Mouse (Mus musculus) CH12.LX (cell line): ENCODE measurements around the gene Gm17581. TPM values are rescaled to one million over a fixed set of nuclear protein-coding genes. Genes with fewer than 3 reads are reported as not detected.

Experiments used
- DNase-seq: peaks from one replicate; pipeline ENCODE4 v3.0.0-alpha.2; 2013; ENCODE audit errors: extremely low read depth
- H3K27ac ChIP-seq: 2 replicates; pipeline ENCODE4 v1.5.1; 2012; ENCODE audit warnings: low read depth, mild to moderate bottlenecking, control low read depth, moderate library complexity; ENCODE audit not compliant: insufficient read depth
- H3K27me3 ChIP-seq: replicated peaks from 2 replicates; pipeline ENCODE3; 2012; ENCODE audit warnings: inconsistent platforms
- H3K36me3 ChIP-seq, 2 experiments: replicated peaks in 1 of 2; 2 replicates each; pipeline versions ENCODE3 to v1.6.1; 2012; ENCODE audit warnings: inconsistent platforms in 1 of 2, low read length in 1 of 2, mild to moderate bottlenecking in 1 of 2, mixed read lengths in 1 of 2, moderate library complexity in 1 of 2; ENCODE audit not compliant: control insufficient read depth in 1 of 2, insufficient read depth in 1 of 2
- H3K4me1 ChIP-seq, 2 experiments: 2 replicates each; pipeline ENCODE4 v1.6.1; 2012; ENCODE audit warnings: inconsistent platforms in 1 of 2, moderate library complexity in 1 of 2; ENCODE audit not compliant: insufficient read depth in 2 of 2, control insufficient read depth in 1 of 2
- H3K4me2 ChIP-seq: 2 replicates; pipeline ENCODE4 v1.6.1; 2012; ENCODE audit warnings: low read depth, mild to moderate bottlenecking, control low read depth; ENCODE audit not compliant: poor library complexity, insufficient read depth, severe bottlenecking
- H3K4me3 ChIP-seq, 3 experiments: fragments of 150-350 bp in 1 of 3; sonication (generic) in 1 of 3; replicated peaks in 1 of 3; 2 replicates each; pipeline versions ENCODE3 to v1.5.1; 2011 to 2012; ENCODE audit warnings: low read depth in 2 of 3, low read length in 2 of 3, mild to moderate bottlenecking in 2 of 3, moderate library complexity in 2 of 3, control low read depth in 1 of 3, improper control_type of control experiment in 1 of 3, inconsistent platforms in 1 of 3, mixed read lengths in 1 of 3; ENCODE audit not compliant: poor library complexity in 1 of 3
- H3K79me2 ChIP-seq: replicated peaks from 2 replicates; pipeline ENCODE4 v1.6.1; 2012; ENCODE audit warnings: mild to moderate bottlenecking, moderate library complexity; ENCODE audit not compliant: control insufficient read depth, poor library complexity, insufficient read depth, severe bottlenecking; ENCODE audit errors: extremely low read depth
- H3K9ac ChIP-seq: 2 replicates; pipeline ENCODE4 v1.6.1; 2012; ENCODE audit warnings: low read depth, mild to moderate bottlenecking, control low read depth, moderate library complexity; ENCODE audit not compliant: insufficient read depth
- H3K9me3 ChIP-seq: replicated peaks from 2 replicates; pipeline ENCODE3; 2012; ENCODE audit warnings: low read length, inconsistent platforms, mixed read lengths
- BHLHE40 ChIP-seq: IDR thresholded peaks from 2 replicates; pipeline ENCODE4 v1.6.1; 2011; ENCODE audit warnings: mild to moderate bottlenecking, low read depth, low read length, improper control_type of control experiment
- CHD1 ChIP-seq: IDR thresholded peaks from 2 replicates; pipeline ENCODE4 v1.6.1; 2012; ENCODE audit warnings: low read depth, low read length, improper control_type of control experiment, inconsistent platforms
- CTCF ChIP-seq, 2 experiments: IDR thresholded peaks in 1 of 2; conservative IDR thresholded peaks in 1 of 2; 2 replicates each; pipeline ENCODE4 v1.5.1; 2011 to 2012; ENCODE audit warnings: low read depth in 2 of 2, low read length in 2 of 2, improper control_type of control experiment in 1 of 2, inconsistent platforms in 1 of 2, mild to moderate bottlenecking in 1 of 2, moderate library complexity in 1 of 2
- ETS1 ChIP-seq: conservative IDR thresholded peaks from 2 replicates; pipeline ENCODE4 v1.6.1; 2012; ENCODE audit warnings: low read depth, mild to moderate bottlenecking, inconsistent platforms, low read length, improper control_type of control experiment, moderate library complexity
- GABPA ChIP-seq: IDR thresholded peaks from 2 replicates; pipeline ENCODE4 v1.6.1; 2012; ENCODE audit warnings: low read depth, low read length, improper control_type of control experiment, inconsistent platforms; ENCODE audit not compliant: insufficient replicate concordance
- HCFC1 ChIP-seq: IDR thresholded peaks from 2 replicates; pipeline ENCODE4 v1.6.1; 2012; ENCODE audit warnings: low read depth, mild to moderate bottlenecking, inconsistent platforms, low read length, improper control_type of control experiment
- IRF4 ChIP-seq: IDR thresholded peaks from 2 replicates; pipeline ENCODE4 v1.6.1; 2014; ENCODE audit warnings: low read depth, mild to moderate bottlenecking, inconsistent platforms, low read length, improper control_type of control experiment
- JUN ChIP-seq: IDR thresholded peaks from 2 replicates; pipeline ENCODE4 v1.6.1; 2011; ENCODE audit warnings: low read depth, mild to moderate bottlenecking, low read length, improper control_type of control experiment, moderate library complexity; ENCODE audit not compliant: insufficient read depth
- MAFK ChIP-seq: IDR thresholded peaks from 2 replicates; pipeline ENCODE4 v1.6.1; 2011; ENCODE audit warnings: low read length, improper control_type of control experiment; ENCODE audit not compliant: insufficient replicate concordance
- MEF2A ChIP-seq: IDR thresholded peaks from 2 replicates; pipeline ENCODE4 v1.6.1; 2014; ENCODE audit warnings: low read depth, mild to moderate bottlenecking, inconsistent platforms, low read length, improper control_type of control experiment, borderline replicate concordance
- MXI1 ChIP-seq: IDR thresholded peaks from 2 replicates; pipeline ENCODE4 v1.6.1; 2011; ENCODE audit warnings: mild to moderate bottlenecking, low read depth, low read length, improper control_type of control experiment
- MYC ChIP-seq: IDR thresholded peaks from 2 replicates; pipeline ENCODE4 v1.6.1; 2011; ENCODE audit warnings: low read depth, mild to moderate bottlenecking, improper control_type of control experiment, low read length
- NELFE ChIP-seq: IDR thresholded peaks from 2 replicates; pipeline ENCODE4 v1.6.1; 2011; ENCODE audit warnings: low read depth, low read length, improper control_type of control experiment
- POLR2AphosphoS2 ChIP-seq: IDR thresholded peaks from 2 replicates; pipeline ENCODE4 v1.6.1; 2011; ENCODE audit warnings: low read depth, low read length, improper control_type of control experiment
- RAD21 ChIP-seq: IDR thresholded peaks from 2 replicates; pipeline ENCODE4 v1.6.1; 2011; ENCODE audit warnings: low read depth, mild to moderate bottlenecking, low read length, improper control_type of control experiment, moderate library complexity
- RCOR1 ChIP-seq: conservative IDR thresholded peaks from 2 replicates; pipeline ENCODE4 v1.6.1; 2012; ENCODE audit warnings: low read depth, mild to moderate bottlenecking, inconsistent platforms, low read length, improper control_type of control experiment
- SMC3 ChIP-seq: IDR thresholded peaks from 2 replicates; pipeline ENCODE4 v1.6.1; 2011; ENCODE audit warnings: low read depth, low read length, improper control_type of control experiment
- UBTF ChIP-seq: IDR thresholded peaks from 2 replicates; pipeline ENCODE4 v1.6.1; 2012; ENCODE audit warnings: low read depth, mild to moderate bottlenecking, inconsistent platforms, low read length, improper control_type of control experiment, moderate library complexity
- USF2 ChIP-seq: conservative IDR thresholded peaks from 2 replicates; pipeline ENCODE4 v1.6.1; 2011; ENCODE audit warnings: low read depth, low read length, improper control_type of control experiment
- ZC3H11A ChIP-seq: IDR thresholded peaks from 2 replicates; pipeline ENCODE4 v1.6.1; 2012; ENCODE audit warnings: low read depth, mild to moderate bottlenecking, inconsistent platforms, low read length, improper control_type of control experiment
- ZKSCAN1 ChIP-seq: IDR thresholded peaks from 2 replicates; pipeline ENCODE4 v1.6.1; 2012; ENCODE audit warnings: low read depth, inconsistent platforms, low read length, improper control_type of control experiment, borderline replicate concordance
- ZNF384 ChIP-seq: IDR thresholded peaks from 2 replicates; pipeline ENCODE4 v1.6.1; 2012; ENCODE audit warnings: low read depth, low read length, improper control_type of control experiment, inconsistent platforms
- dilution Hi-C: fragments of 300-500 bp; cut with MboI; formaldehyde crosslinking; loops from 2 replicates; pipeline ENCODE4 v1.14.3; 2020; ENCODE audit warnings: low sequenced_read_pairs; ENCODE audit not compliant: extremely low pct_unique_long_range_greater_than_20kb, extremely low pct_ligation_motif_present
- in situ Hi-C: fragments of 300-500 bp; cut with MboI; formaldehyde crosslinking; loops from 3 replicates; pipeline ENCODE4 v1.14.3; 2019; ENCODE audit warnings: low sequenced_read_pairs, low pct_ligation_motif_present, low pct_unique_long_range_greater_than_20kb, mixed read lengths
- polyA plus RNA-seq: library from polyadenylated mRNA; unstranded; fragments of >175 nt; gene quantifications from 2 replicates; pipeline ENCODE4 v1.2.1, GENCODE M21; 2012; ENCODE audit warnings: low read depth; ENCODE audit not compliant: insufficient read length
- total RNA-seq, 2 experiments: library from RNA; depleted of rRNA; stranded (reverse); fragments of 300-350 nt in 1 of 2; fragments of >200 nt in 1 of 2; gene quantifications; 2 replicates each; pipeline ENCODE4 v1.2.3; 2012 to 2014

Gm17581 gene
- total and polyA plus RNA-seq, 3 experiments = not detected

GRCm38 (mm10) chr2:155696091-155696558 is 39.5 kb downstream of the Gm17581 start:
- dilution Hi-C loops (no loop called here), in situ Hi-C loops (loop anchor here (25.0 kb wide), 1 partner anchor 241 kb away; the partner anchor contains the start of genes Gdf5, Gm15557 and Uqcc1)
- Histone ChIP-seq H3K4me1 (peaks cover 2 to 8% of the 10 kb centered on the region in 2 experiments; a peak in 1 of 4 replicates), H3K4me2 (no peak overlapping the region), H3K9ac (no peak overlapping the region), H3K27ac (no peak overlapping the region), H3K27me3 (no peaks in the 10 kb centered on the region), H3K36me3 (peaks cover 4% of the 10 kb centered on the region in 2 experiments), H3K79me2 (peaks cover 7% of the 10 kb centered on the region; the same call in 1 of the 2 replicates), H3K4me3 (no peak overlapping the region), H3K9me3 (no peaks in the 10 kb centered on the region)
- peak; percentile 69 for DNase-seq
- TF ChIP-seq ZC3H11A (no peak), MYC (0 out of 2 replicates have a peak, but pooled peaks have one; percentile 30), RAD21 (peak; percentile 49), SMC3 (peak; percentile 86), HCFC1 (0 out of 2 replicates have a peak, but pooled peaks have one; percentile 11), IRF4 (peak; percentile 38), CTCF (conservative IDR thresholded peaks at IDR 0.05 in 1 of 2, IDR thresholded peaks at IDR 0.05 in 1 of 2; ENCODE audit: low read depth in 2 of 2, low read length in 2 of 2) (peak; percentile 82 to 94), NELFE (no peak; the same call in 1 of the 2 replicates), GABPA (no peak), RCOR1 (no peak), UBTF (no peak), USF2 (no peak), BHLHE40 (peak; percentile 88)

DNA sequence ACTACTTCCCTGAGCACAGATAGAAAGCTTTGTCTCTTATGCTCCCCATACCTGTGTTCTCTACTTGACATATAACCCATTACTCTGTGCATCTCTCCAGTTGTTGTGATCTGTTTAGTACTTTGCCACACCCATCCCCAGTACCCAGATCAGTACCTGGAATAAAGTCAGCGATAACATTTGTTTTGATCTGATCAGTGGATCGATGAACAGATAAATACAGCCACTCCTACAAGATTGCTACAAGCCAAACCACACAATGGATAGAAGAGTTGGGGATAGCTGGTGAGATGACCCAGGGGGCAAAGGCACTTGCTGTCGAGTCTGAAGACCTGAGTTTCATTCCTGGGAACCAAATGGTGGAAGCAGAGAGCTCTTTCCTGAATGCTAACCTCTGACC is 40.4 kb downstream of the Gm17581 start:
- no peak for TF ChIP-seq MAFK
- no peak for TF ChIP-seq MYC
- TF ChIP-seq NELFE = no peak
- no peak for TF ChIP-seq IRF4
- no peak for TF ChIP-seq ZKSCAN1
- no peak for TF ChIP-seq CHD1
- TF ChIP-seq ZNF384 = no peak
- TF ChIP-seq JUN = no peak
- TF ChIP-seq GABPA = no peak
- TF ChIP-seq MEF2A = no peak
- no peak for TF ChIP-seq ETS1
- TF ChIP-seq MXI1 = no peak
- TF ChIP-seq POLR2AphosphoS2 = no peak
- TF ChIP-seq HCFC1 = no peak
- no peak for TF ChIP-seq SMC3
- H3K4me3 ChIP-seq = no peak overlapping the region
- H3K4me1 ChIP-seq = peaks cover 2 to 16% of the 10 kb centered on the region in 2 experiments; a peak in 2 of 4 replicates
- H3K9me3 ChIP-seq = no peaks in the 10 kb centered on the region
- dilution Hi-C loops = no loop called here
- no peak for DNase-seq
- H3K4me2 ChIP-seq = no peak overlapping the region
- H3K27ac ChIP-seq = no peak overlapping the region
- H3K27me3 ChIP-seq = no peaks in the 10 kb centered on the region
- in situ Hi-C loops = loop anchor here (25.0 kb wide), 1 partner anchor 242 kb away; the partner anchor contains the start of genes Gdf5, Gm15557 and Uqcc1
- peaks cover 14% of the 10 kb centered on the region for H3K79me2 ChIP-seq
- no peaks in the 10 kb centered on the region for H3K36me3 ChIP-seq
- H3K9ac ChIP-seq = no peak overlapping the region
